Mouse (Mus musculus) G1E (cell line): ENCODE measurements around the gene Cfap43.

ENCODE experiments used
- CTCF ChIP-seq: IDR thresholded peaks from 2 replicates; pipeline ENCODE4 v1.5.1; 2012; ENCODE audit warnings: low read depth, low read length, inconsistent platforms, mixed read lengths
- GATA1 ChIP-seq: IDR thresholded peaks from 2 replicates; pipeline ENCODE4 v1.6.1; 2012; ENCODE audit warnings: borderline replicate concordance, low read length, inconsistent platforms, mixed read lengths
- GATA2 ChIP-seq: IDR thresholded peaks from 2 replicates; pipeline ENCODE4 v1.6.1; 2012; ENCODE audit warnings: low read depth, low read length, inconsistent platforms, borderline replicate concordance
- POLR2AphosphoS5 ChIP-seq: IDR thresholded peaks from 2 replicates; pipeline ENCODE4 v1.6.1; 2012; ENCODE audit warnings: low read depth, low read length, inconsistent platforms; ENCODE audit not compliant: insufficient replicate concordance
- TAL1 ChIP-seq: conservative IDR thresholded peaks from 2 replicates; pipeline ENCODE4 v1.6.1; 2012; ENCODE audit warnings: low read depth, low read length, inconsistent platforms, mixed read lengths

- no peak for TF ChIP-seq CTCF
- TF ChIP-seq GATA1, result no peak
- TF ChIP-seq TAL1, result no peak
- TF ChIP-seq GATA2, result no peak
- TF ChIP-seq POLR2AphosphoS5, result no peak
Observed at GRCm38 (mm10) chr19:47927032-47927431, 7.9 kb upstream of the Cfap43 start.
